Mouse (Mus musculus) brain, embryonic 14.5 days (tissue): ENCODE measurements at regions not wholly inside any gene's neighbourhood (a gene's known extent, or its start where the extent isn't known, plus 50 kb on each side); places are given as distances from the start of the nearest gene placed in this dataset.

Source experiments
- CTCF ChIP-seq: fragments of 200-500 bp; IDR thresholded peaks from 2 replicates; pipeline ENCODE4 v1.5.1; 2012; ENCODE audit warnings: inconsistent platforms, mild to moderate bottlenecking, moderate library complexity, borderline replicate concordance; ENCODE audit not compliant: insufficient read depth, insufficient read length; ENCODE audit errors: extremely low read depth
- POLR2A ChIP-seq: fragments of 200-500 bp; IDR thresholded peaks from 2 replicates; pipeline ENCODE4 v1.6.1; 2012; ENCODE audit warnings: mild to moderate bottlenecking, inconsistent platforms, borderline replicate concordance; ENCODE audit not compliant: poor library complexity, insufficient read depth, insufficient read length, severe bottlenecking; ENCODE audit errors: extremely low read depth

- no peak for TF ChIP-seq CTCF
- no peak for TF ChIP-seq POLR2A
These were observed 90.9 kb downstream of the Kctd12 start for GRCm38 (mm10) chr14:102891552-102891951.
